Mouse (Mus musculus) ES-Bruce4 (cell line): Measurements from ENCODE around the gene Cgn. TPM values are rescaled to one million over a fixed set of nuclear protein-coding genes. Genes with fewer than 3 reads are reported as not detected.

ENCODE experiments used
- H3K27ac ChIP-seq: 2 replicates; pipeline ENCODE4 v1.5.1; 2012; ENCODE audit warnings: low read length, inconsistent platforms; ENCODE audit not compliant: insufficient read depth
- H3K27me3 ChIP-seq: 2 replicates; pipeline ENCODE4 v1.6.1; 2012; ENCODE audit warnings: mild to moderate bottlenecking, low read length, inconsistent platforms; ENCODE audit not compliant: control insufficient read depth, poor library complexity, insufficient read depth, severe bottlenecking
- H3K36me3 ChIP-seq: 2 replicates; pipeline ENCODE4 v1.6.1; 2012; ENCODE audit warnings: inconsistent platforms, mild to moderate bottlenecking, low read length, moderate library complexity; ENCODE audit not compliant: control insufficient read depth, poor library complexity, insufficient read depth, severe bottlenecking
- H3K4me1 ChIP-seq: one replicate; pipeline ENCODE4 v1.8.1; 2011; ENCODE audit warnings: low read length; ENCODE audit not compliant: control insufficient read depth, insufficient read depth
- H3K4me3 ChIP-seq: 2 replicates; pipeline ENCODE4 v1.5.1; 2011; ENCODE audit warnings: low read depth, mild to moderate bottlenecking, low read length
- H3K9ac ChIP-seq: 2 replicates; pipeline ENCODE4 v1.6.1; 2012; ENCODE audit warnings: low read depth, mild to moderate bottlenecking, inconsistent platforms; ENCODE audit not compliant: poor library complexity, severe bottlenecking
- H3K9me3 ChIP-seq: replicated peaks from 2 replicates; pipeline ENCODE4 v1.6.1; 2012; ENCODE audit warnings: mild to moderate bottlenecking, low read length, inconsistent platforms; ENCODE audit not compliant: control insufficient read depth, poor library complexity, insufficient read depth, severe bottlenecking
- CTCF ChIP-seq: IDR thresholded peaks from one replicate; pipeline ENCODE4 v1.8.1; 2011; ENCODE audit warnings: low read depth, low read length
- EP300 ChIP-seq: IDR thresholded peaks from 2 replicates; pipeline ENCODE4 v1.6.1; 2011; ENCODE audit warnings: low read depth, low read length; ENCODE audit not compliant: insufficient read depth
- POLR2A ChIP-seq: IDR thresholded peaks from one replicate; pipeline ENCODE4 v1.8.1; 2011; ENCODE audit warnings: low read length; ENCODE audit not compliant: insufficient read depth
- polyA plus RNA-seq: library from polyadenylated mRNA; stranded (reverse); fragments of >200 nt; gene quantifications from 2 replicates; pipeline ENCODE4 v1.2.4, GENCODE M21; 2011; ENCODE audit warnings: low read depth; ENCODE audit not compliant: missing spikeins, insufficient read depth, insufficient read length

The Cgn gene
- polyA plus RNA-seq, 1 experiment = 65.5 TPM

GRCm38 (mm10) chr3:94787122-94787780, 959 bp upstream of the Cgn start:
- no peak overlapping the region for H3K4me3 ChIP-seq
- peak overlapping the region; percentile 67 for H3K9ac ChIP-seq
- TF ChIP-seq EP300 (no peak), CTCF (no peak), POLR2A (no peak)
- H3K9me3 ChIP-seq = peaks cover 7% of the 10 kb centered on the region
- no peaks in the 10 kb centered on the region for H3K36me3 ChIP-seq
- peaks cover 2% of the 10 kb centered on the region for H3K4me1 ChIP-seq
- H3K27me3 ChIP-seq = no peaks in the 10 kb centered on the region
- H3K27ac ChIP-seq = no peak overlapping the region

DNA sequence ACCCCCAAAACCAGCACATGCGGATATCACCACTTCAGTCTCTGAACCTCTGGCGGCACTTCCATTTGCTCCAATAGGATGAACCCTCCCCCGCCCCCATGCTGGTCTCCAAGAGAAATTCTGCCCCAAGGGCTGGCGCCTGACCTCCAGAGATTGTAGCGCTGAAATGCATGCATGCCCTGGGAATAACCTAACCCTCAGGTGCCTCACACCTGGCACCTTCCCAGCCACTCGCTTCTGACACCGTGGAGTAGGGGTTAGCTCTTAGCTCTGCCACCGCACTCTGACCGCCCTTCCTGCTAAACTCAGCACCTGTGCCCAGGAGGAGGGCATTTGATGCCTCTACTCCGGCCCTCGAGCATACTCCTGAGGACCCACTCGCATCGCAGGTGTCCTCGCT, 334 bp downstream of the Cgn start:
- Histone ChIP-seq H3K9me3 (no peaks in the 10 kb centered on the region), H3K4me3 (peak overlapping the region; percentile 99), H3K4me1 (peaks cover 3% of the 10 kb centered on the region), H3K36me3 (no peaks in the 10 kb centered on the region), H3K27ac (no peak overlapping the region), H3K9ac (peak overlapping the region; percentile 67), H3K27me3 (no peaks in the 10 kb centered on the region)
- TF ChIP-seq EP300 (0 out of 2 replicates have a peak, but pooled peaks have one; percentile 4), CTCF (no peak), POLR2A (no peak)

GRCm38 (mm10) chr3:94784171-94784701, 2.1 kb downstream of the Cgn start:
- TF ChIP-seq EP300 (no peak), POLR2A (no peak), CTCF (no peak)
- Histone ChIP-seq H3K4me3 (no peak overlapping the region), H3K9me3 (no peaks in the 10 kb centered on the region), H3K4me1 (peaks cover 3% of the 10 kb centered on the region), H3K27me3 (no peaks in the 10 kb centered on the region), H3K36me3 (no peaks in the 10 kb centered on the region), H3K9ac (no peak overlapping the region), H3K27ac (peak overlapping the region; percentile 17; the same call in 1 of the 2 replicates)

GRCm38 (mm10) chr3:94783462-94783931, 2.8 kb downstream of the Cgn start:
- H3K9me3 ChIP-seq = no peaks in the 10 kb centered on the region

GRCm38 (mm10) chr3:94782936-94783335, 3.4 kb downstream of the Cgn start:
- Histone ChIP-seq H3K36me3 (peaks cover 4% of the 10 kb centered on the region; the same call in 1 of the 2 replicates), H3K9me3 (no peaks in the 10 kb centered on the region), H3K27ac (peak overlapping the region; percentile 60; the same call in 1 of the 2 replicates), H3K9ac (no peak overlapping the region; the same call in 1 of the 2 replicates), H3K4me1 (peaks cover 3% of the 10 kb centered on the region), H3K4me3 (peak overlapping the region; percentile 2; the same call in 1 of the 2 replicates), H3K27me3 (no peaks in the 10 kb centered on the region)
- TF ChIP-seq CTCF (no peak), POLR2A (no peak), EP300 (no peak)

More at GRCm38 (mm10) chr3:94783462-94783931, 2.8 kb downstream of the Cgn start:
- H3K36me3 ChIP-seq = peaks cover 3% of the 10 kb centered on the region; the same call in 1 of the 2 replicates
- TF ChIP-seq POLR2A = no peak
- no peak for TF ChIP-seq EP300
- TF ChIP-seq CTCF = peak; percentile 12
- peak overlapping the region; percentile 10 for H3K4me3 ChIP-seq
- no peaks in the 10 kb centered on the region for H3K27me3 ChIP-seq
- H3K27ac ChIP-seq = peak overlapping the region; percentile 60
- no peak overlapping the region; the same call in 1 of the 2 replicates for H3K9ac ChIP-seq
- peaks cover 3% of the 10 kb centered on the region for H3K4me1 ChIP-seq

DNA sequence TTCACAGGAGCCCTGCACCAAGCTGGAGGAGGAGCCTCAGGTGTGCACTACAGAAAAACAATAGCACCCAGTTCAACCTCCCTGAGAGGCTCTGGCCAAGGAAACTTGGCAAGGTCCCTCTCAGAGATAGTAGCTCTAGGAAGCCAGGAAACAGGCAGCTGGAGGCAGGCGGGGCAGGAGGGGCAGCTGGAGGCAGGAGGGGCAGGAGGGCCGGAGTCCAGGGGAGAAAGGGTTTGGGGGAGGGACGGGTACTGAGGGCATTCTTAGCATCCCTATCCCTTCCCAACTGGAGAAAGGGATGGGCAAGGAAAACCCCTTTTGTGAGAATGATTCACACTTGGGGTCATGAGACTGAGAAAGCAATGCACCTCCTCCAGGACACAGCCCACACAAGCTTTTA, 4.9 kb downstream of the Cgn start:
- H3K9me3 ChIP-seq = no peaks in the 10 kb centered on the region
- H3K27me3 ChIP-seq = no peaks in the 10 kb centered on the region
- no peak overlapping the region for H3K4me3 ChIP-seq
- TF ChIP-seq CTCF = no peak
- no peak for TF ChIP-seq POLR2A
- no peak for TF ChIP-seq EP300
- peak overlapping the region; percentile 60; the same call in 1 of the 2 replicates for H3K27ac ChIP-seq
- H3K36me3 ChIP-seq = peaks cover 4% of the 10 kb centered on the region; the same call in 1 of the 2 replicates
- no peak overlapping the region for H3K9ac ChIP-seq
- H3K4me1 ChIP-seq = peaks cover 3% of the 10 kb centered on the region
